Mouse (Mus musculus) forebrain, embryonic 14.5 days (tissue): ENCODE data around the gene Rcc1l. TPM values are rescaled to one million over a fixed set of nuclear protein-coding genes. Genes with fewer than 3 reads are reported as not detected.
A peak's percentile ranks its signal among the peaks of the same experiment; 100 is the strongest.

ENCODE experiments used
- ATAC-seq: fragments of 200-750 bp; cut with Nextera tagmentation; 2 replicates; pipeline ENCODE4 v1.8.0; 2017; ENCODE audit warnings: mild to moderate bottlenecking, moderate library complexity
- DNase-seq: peaks from one replicate; pipeline ENCODE4 v3.0.0-alpha.2; 2015; ENCODE audit warnings: low spot score
- H3K27ac ChIP-seq: fragments of 300-500 bp; sonication (generic); 2 replicates; pipeline ENCODE4 v1.5.1; 2014; ENCODE audit warnings: low read depth, mild to moderate bottlenecking, control low read depth, low read length, moderate library complexity
- H3K27me3 ChIP-seq: fragments of 300-500 bp; sonication (generic); replicated peaks from 2 replicates; pipeline ENCODE4 v1.6.1; 2014; ENCODE audit warnings: low read length, control low read depth, mixed read lengths; ENCODE audit not compliant: control insufficient read depth, insufficient read depth
- H3K36me3 ChIP-seq: fragments of 300-500 bp; sonication (generic); 2 replicates; pipeline ENCODE4 v1.6.1; 2014; ENCODE audit warnings: low read length, control low read depth; ENCODE audit not compliant: control insufficient read depth, insufficient read depth
- H3K4me1 ChIP-seq: fragments of 300-500 bp; sonication (generic); 2 replicates; pipeline ENCODE4 v1.6.1; 2014; ENCODE audit warnings: antibody characterized with exemption, low read length, control low read depth; ENCODE audit not compliant: control insufficient read depth, insufficient read depth
- H3K4me2 ChIP-seq: fragments of 300-500 bp; sonication (generic); 2 replicates; pipeline ENCODE4 v1.6.1; 2014; ENCODE audit warnings: mild to moderate bottlenecking, control low read depth, low read length
- H3K4me3 ChIP-seq: fragments of 300-500 bp; sonication (generic); 2 replicates; pipeline ENCODE4 v1.5.1; 2014; ENCODE audit warnings: low read depth, low read length, control low read depth
- H3K9ac ChIP-seq: fragments of 300-500 bp; sonication (generic); 2 replicates; pipeline ENCODE4 v1.6.1; 2014; ENCODE audit warnings: mild to moderate bottlenecking, low read length, control low read depth, moderate library complexity
- H3K9me3 ChIP-seq: fragments of 300-500 bp; sonication (generic); replicated peaks from 2 replicates; pipeline ENCODE4 v1.6.1; 2016; ENCODE audit warnings: low read length, control low read depth, mixed read lengths; ENCODE audit not compliant: control insufficient read depth
- WGBS: fragments of 180-500 bp; shearing (Covaris S2); extraction: QIAGEN DNeasy Blood & Tissue Kit; methylation state at CpG from one replicate; pipeline ENCODE4 v1.1.7; 2014; 5-methylcytosine and 5-hydroxymethylcytosine counted together
- polyA plus RNA-seq: library from polyadenylated mRNA; unstranded; fragments of >200 nt; fragmentation: Nextera tagmentation; extraction: Ambion mirVana; gene quantifications from 2 replicates; pipeline ENCODE4 v1.2.1, GENCODE M21; 2014

Gene Rcc1l
- polyA plus RNA-seq, 1 experiment from 2014 or later, result 20.1 TPM

DNA sequence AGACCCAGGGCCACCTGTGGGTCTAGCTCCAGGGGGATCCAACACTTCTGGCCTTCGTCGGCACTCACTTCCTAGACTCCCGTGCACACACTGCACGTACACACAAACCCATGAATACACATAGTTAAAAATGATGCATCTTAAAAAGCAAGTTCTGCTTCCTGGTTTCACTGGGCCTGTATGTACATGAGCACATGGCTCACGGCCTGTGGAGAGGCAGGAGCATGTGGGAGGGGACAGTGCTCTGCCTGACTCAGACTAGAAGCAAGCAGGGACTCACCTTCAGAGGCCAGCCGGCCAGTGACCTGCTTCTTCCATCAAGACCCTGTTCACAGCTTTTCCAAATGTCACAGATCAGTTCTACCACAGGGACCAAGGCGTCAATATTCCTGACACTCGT is 17.1 kb upstream of the Rcc1l start:
- H3K27ac ChIP-seq, result no peak overlapping the region
- WGBS, result 89% methylated on average over 8 of the region's 8 CpGs
- no peaks in the 10 kb centered on the region for H3K4me1 ChIP-seq
- DNase-seq (no peak), ATAC-seq (no peak)
- peaks cover 29% of the 10 kb centered on the region for H3K36me3 ChIP-seq
- H3K4me2 ChIP-seq, result no peak overlapping the region
- no peaks in the 10 kb centered on the region for H3K27me3 ChIP-seq
- no peak overlapping the region for H3K9ac ChIP-seq
- H3K4me3 ChIP-seq, result no peak overlapping the region
- no peaks in the 10 kb centered on the region for H3K9me3 ChIP-seq

DNA sequence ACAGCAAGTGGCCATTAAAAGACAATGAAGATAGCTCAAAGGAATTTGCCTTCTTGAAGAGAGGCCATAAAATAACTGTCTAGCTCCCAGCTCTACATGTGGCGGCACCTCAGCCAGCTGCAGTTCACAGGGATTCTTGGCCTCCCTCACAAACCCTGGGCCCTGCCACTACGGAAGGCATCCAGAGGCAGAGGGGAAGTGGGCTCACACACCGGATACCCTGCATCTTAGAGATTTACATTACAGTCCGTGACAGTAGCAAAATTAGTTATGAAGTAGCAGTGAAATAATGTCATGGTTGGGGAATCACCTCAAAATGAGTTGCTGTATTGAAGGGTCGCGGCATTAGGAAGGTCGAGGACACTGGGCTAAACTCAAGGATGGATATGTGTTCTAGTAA is 12.0 kb upstream of the Rcc1l start:
- no peak overlapping the region for H3K9ac ChIP-seq

DNA sequence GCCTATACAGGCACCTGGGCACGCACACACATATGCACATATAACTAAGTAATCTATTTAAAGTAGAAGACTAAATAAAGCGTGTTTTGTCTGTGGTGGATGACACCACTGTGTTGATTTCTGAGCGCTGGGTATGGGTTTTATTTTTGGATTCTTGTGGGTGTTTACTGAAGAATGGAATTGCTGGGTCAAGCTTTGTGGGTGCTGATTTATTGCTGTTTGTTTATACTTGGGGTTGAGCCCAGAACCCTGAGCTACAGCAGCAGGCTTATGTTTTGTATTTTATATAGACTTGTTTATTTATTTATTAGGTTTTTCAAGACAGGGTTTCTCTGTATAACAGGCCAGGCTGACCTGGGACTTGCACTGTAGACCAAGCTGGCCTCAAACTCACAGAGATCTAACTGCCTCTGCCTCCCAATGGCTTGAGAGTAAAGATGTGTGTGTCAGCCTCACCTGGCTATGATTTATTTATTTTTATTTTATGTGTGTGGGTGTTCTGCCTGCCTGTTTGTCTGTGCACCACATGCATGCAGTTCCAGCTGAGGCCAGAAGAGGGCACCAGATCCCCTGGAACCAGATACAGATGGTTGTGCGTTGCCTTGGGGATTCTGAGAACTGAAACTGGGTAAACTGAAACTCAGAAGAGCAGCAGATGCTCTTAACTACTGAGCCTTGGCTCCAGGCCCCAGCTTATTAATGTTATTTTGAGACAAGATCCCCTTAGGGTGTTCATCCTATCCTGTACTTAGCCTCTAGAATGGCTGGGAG is 10.6 kb upstream of the Rcc1l start:
- Histone ChIP-seq H3K4me3 (no peak overlapping the region), H3K4me2 (no peak overlapping the region), H3K4me1 (peaks cover 11% of the 10 kb centered on the region), H3K27ac (no peak overlapping the region), H3K9me3 (no peaks in the 10 kb centered on the region; the same call in 1 of the 2 replicates), H3K27me3 (no peaks in the 10 kb centered on the region), H3K9ac (no peak overlapping the region), H3K36me3 (no peaks in the 10 kb centered on the region)
- 81% methylated on average over 4 of the region's 4 CpGs for WGBS
- DNase-seq (peak; percentile 48), ATAC-seq (no peak)

More for the DNA sequence above, 12.0 kb upstream of the Rcc1l start:
- no peak for ATAC-seq
- no peaks in the 10 kb centered on the region for H3K27me3 ChIP-seq
- H3K9me3 ChIP-seq, result no peaks in the 10 kb centered on the region; the same call in 1 of the 2 replicates
- no peak overlapping the region for H3K4me3 ChIP-seq
- no peak overlapping the region for H3K4me2 ChIP-seq
- H3K36me3 ChIP-seq, result peaks cover 7% of the 10 kb centered on the region
- WGBS, result 91% methylated on average over 7 of the region's 7 CpGs
- DNase-seq, result no peak
- H3K4me1 ChIP-seq, result peaks cover under 1% of the 10 kb centered on the region
- H3K27ac ChIP-seq, result no peak overlapping the region

DNA sequence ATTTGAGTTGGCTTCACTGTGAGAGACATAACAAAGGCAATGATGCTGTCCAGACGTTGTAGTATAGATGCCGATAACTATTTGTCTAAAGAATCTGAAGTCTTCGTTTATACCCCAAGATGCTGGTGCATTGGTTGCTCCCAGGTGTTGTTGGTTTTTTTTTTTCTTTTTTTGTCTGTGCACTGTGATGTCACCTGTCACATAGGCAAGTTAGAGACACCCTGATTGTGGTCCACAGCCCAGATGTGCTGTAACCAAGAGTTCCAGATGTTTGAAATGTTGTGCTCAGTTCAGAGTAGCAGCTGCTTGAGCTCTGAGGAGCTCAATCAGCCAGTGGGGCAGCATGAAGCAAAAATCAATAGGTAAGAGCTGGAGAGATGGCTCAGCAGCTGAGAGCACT is 9.5 kb upstream of the Rcc1l start:
- Histone ChIP-seq H3K4me3 (no peak overlapping the region), H3K27ac (no peak overlapping the region), H3K9ac (no peak overlapping the region), H3K36me3 (no peaks in the 10 kb centered on the region), H3K4me1 (peaks cover 11% of the 10 kb centered on the region), H3K9me3 (no peaks in the 10 kb centered on the region; the same call in 1 of the 2 replicates), H3K4me2 (no peak overlapping the region), H3K27me3 (no peaks in the 10 kb centered on the region)
- DNase-seq (no peak), ATAC-seq (no peak)
- 88% methylated on average over 3 of the region's 3 CpGs for WGBS

DNA sequence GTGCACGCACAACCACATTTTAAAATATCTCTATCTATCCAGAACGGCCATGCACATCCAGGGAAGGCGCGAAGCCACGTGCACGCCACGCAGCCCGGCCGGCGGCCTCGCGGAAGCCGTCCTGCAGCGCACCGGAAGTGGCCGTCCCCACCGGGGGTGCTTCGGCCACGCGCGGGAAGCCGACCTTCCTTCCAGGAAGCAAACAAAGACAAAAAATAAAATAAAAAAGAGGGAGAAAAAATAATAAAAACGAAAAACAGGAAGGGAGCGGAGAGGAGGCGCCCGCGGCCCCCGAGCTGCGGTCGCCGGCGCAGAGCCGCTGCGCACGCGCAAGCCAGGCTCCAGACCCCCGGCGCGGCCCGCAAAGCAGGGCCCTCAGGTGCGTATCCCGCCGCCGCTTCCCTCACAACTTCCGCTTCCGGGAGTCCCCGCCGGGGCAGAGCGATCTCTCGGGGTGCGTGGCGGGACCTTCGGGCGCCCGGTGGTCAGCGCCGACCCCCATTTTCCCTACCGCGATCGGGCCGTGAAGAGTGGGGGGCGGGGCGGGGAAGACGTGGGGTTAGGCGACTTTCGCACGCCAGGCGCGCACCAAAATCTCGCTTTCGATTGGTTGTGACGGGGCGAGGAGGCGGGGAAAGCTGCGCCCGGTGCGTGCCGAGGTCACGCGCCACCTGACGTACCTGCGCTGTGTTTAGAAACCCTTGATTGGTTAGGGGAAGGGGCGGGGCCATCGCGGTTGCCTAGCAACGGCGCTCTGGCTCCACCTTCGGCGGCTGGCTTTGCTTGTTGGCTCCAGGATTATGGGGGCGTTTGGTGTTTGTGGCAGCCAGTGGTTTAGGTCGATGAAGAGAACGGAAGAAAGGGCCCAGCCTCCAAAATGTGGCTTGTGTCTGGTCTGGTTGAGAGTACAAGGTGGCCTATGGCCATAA is 7.6 kb upstream of the Rcc1l start, which contains the start of gene Gtf2ird2:
TSS of gene Gtf2ird2 (plus strand) at position 140 of the 929 bp plus-strand sequence.
- no peaks in the 10 kb centered on the region; the same call in 1 of the 2 replicates for H3K9me3 ChIP-seq
- H3K27me3 ChIP-seq, result no peaks in the 10 kb centered on the region
- ATAC-seq (peak; percentile 95), DNase-seq (peak; percentile 99)
- peak within 1 kb of the TSS; percentile 65 for H3K4me3 ChIP-seq
- no peaks in the 10 kb centered on the region for H3K36me3 ChIP-seq
- under 1% methylated on average over 92 of the region's 92 CpGs for WGBS
- peak within 1 kb of the TSS; percentile 74 for H3K4me2 ChIP-seq
- H3K27ac ChIP-seq, result peak within 1 kb of the TSS; percentile 92
- H3K4me1 ChIP-seq, result peaks cover 11% of the 10 kb centered on the region
- peak within 1 kb of the TSS; percentile 82 for H3K9ac ChIP-seq

DNA sequence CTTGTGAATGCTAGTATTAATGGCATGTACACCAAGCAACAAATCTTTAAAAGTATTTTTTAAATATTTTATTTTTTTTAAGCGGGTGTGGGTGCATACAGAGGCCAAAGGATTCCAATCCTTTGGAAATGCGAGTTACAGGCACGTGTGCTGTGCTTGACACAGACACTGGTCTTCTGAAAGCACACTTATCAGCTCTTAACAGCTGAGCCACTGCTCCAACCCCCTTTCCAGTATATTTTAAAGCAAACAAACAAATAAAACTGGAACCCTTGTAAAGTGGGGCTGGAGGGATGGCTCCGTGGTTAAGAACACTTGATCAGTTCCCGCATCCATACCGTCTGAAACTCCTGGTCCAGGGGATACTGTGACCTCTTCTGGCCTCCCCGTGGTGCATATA is 6.6 kb upstream of the Rcc1l start:
- no peak for DNase-seq
- 0 out of 2 replicates have a peak overlapping the region, but pooled peaks have one; percentile 92 for H3K27ac ChIP-seq
- 61% methylated on average over 7 of the region's 7 CpGs for WGBS

DNA sequence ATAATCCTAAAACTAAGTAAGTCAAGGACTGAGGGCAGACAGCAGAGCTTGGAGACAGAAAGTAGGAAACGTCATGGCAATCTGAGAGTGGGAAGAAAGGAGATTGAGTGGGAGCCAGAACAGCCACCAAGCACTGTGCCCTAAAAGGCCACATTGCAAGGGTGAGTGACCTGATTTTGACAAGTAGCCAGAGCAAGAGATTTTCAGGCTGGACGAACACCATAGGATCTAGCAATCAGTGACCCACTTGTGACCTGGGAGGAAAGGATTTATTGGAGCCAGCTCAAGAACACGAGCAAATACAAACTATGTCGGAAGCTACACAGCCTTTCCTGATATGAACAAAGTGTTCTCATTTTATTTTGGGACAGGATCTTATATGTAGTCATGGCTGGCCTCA is 6.2 kb upstream of the Rcc1l start:
- H3K27ac ChIP-seq, result no peak overlapping the region
- no peak for DNase-seq
- 78% methylated on average over 4 of the region's 4 CpGs for WGBS
- peak overlapping the region; percentile 74 for H3K4me2 ChIP-seq
- H3K4me3 ChIP-seq, result no peak overlapping the region
- H3K36me3 ChIP-seq, result no peaks in the 10 kb centered on the region
- H3K9ac ChIP-seq, result peak overlapping the region; percentile 82; the same call in 1 of the 2 replicates
- no peak for ATAC-seq
- H3K9me3 ChIP-seq, result no peaks in the 10 kb centered on the region; the same call in 1 of the 2 replicates
- peaks cover 11% of the 10 kb centered on the region for H3K4me1 ChIP-seq
- no peaks in the 10 kb centered on the region for H3K27me3 ChIP-seq

More for the DNA sequence above, 6.6 kb upstream of the Rcc1l start:
- Histone ChIP-seq H3K9ac (peak overlapping the region; percentile 82), H3K27me3 (no peaks in the 10 kb centered on the region), H3K4me3 (peak overlapping the region; percentile 65), H3K36me3 (no peaks in the 10 kb centered on the region), H3K9me3 (no peaks in the 10 kb centered on the region; the same call in 1 of the 2 replicates), H3K4me2 (peak overlapping the region; percentile 74), H3K4me1 (peaks cover 11% of the 10 kb centered on the region)
- no peak for ATAC-seq

DNA sequence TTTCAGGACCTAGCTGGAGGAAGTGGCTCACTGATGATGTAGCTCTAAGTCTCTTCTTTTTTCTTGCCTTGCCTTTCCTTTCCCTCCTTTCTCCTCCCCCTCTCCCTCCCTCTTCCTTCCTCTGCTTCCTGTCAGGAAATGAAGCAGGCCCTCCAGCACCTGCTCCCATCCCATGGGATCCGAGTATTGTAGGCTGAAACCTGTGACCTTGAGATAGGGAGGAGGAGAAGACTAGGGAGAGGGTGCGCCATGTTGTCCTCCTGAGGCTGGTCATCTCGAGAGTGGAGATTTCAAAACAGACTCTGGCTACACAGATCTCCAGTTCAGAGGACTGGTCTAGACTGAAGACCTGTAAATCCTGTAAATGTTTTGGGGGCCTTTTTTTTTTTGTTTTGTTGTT is 5.6 kb upstream of the Rcc1l start:
- Histone ChIP-seq H3K9me3 (no peaks in the 10 kb centered on the region), H3K4me1 (peaks cover 11% of the 10 kb centered on the region), H3K4me2 (no peak overlapping the region), H3K9ac (no peak overlapping the region), H3K27ac (no peak overlapping the region), H3K4me3 (no peak overlapping the region), H3K36me3 (no peaks in the 10 kb centered on the region), H3K27me3 (no peaks in the 10 kb centered on the region)
- ATAC-seq, result no peak
- no peak for DNase-seq
- 78% methylated on average over 3 of the region's 3 CpGs for WGBS
